Mouse (Mus musculus) thymus, adult 2 months (tissue): ENCODE data around the gene Ece1.

Experiments used
- CTCF ChIP-seq: fragments of 200-500 bp; IDR thresholded peaks from 2 replicates; pipeline ENCODE4 v1.5.1; 2012; ENCODE audit warnings: mild to moderate bottlenecking, control low read depth, low read length, moderate library complexity, borderline replicate concordance; ENCODE audit not compliant: control insufficient read depth, poor library complexity, insufficient read depth; ENCODE audit errors: extremely low read depth
- POLR2A ChIP-seq: fragments of 200-500 bp; IDR thresholded peaks from 2 replicates; pipeline ENCODE4 v1.6.1; 2012; ENCODE audit warnings: mild to moderate bottlenecking, low read length, control low read depth, moderate library complexity; ENCODE audit not compliant: control insufficient read depth, poor library complexity, insufficient read depth; ENCODE audit errors: extremely low read depth

- no peak for TF ChIP-seq CTCF
- no peak for TF ChIP-seq POLR2A
Measured at GRCm38 (mm10) chr4:137962643-137963350, 100.8 kb downstream of the Ece1 start.
